Comparison of ENCODE assay signal across 18 mouse cellular contexts in the genomic region with DNA sequence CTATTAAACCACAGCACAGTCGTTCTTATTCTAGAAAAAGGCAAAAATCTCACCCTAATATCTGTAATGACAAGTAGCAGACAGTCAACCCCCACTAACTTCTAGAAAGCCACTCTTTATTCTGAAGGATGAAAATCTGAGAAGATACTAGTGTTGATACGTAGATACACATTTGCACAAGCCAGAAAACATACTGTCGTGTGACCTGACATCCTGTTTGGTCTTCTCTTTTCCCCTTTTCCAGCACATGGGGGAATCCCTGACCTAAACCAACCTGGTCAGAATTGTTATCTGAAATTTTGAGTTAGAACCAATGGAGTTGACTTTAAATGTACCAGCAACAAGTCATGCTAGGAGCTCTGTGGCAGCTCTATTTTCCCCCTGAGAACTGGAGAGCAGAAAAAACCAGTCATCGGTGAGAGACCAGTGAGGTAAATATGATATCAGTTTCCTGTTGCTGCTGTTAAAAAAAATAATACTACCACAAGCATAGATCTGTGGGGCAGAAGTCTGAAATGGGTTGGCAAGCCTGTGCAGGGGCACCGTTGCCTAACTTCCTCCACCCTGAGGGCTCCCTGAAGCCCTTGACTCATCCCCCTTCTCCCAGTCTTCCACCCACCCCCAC. TPM values are rescaled to one million over a fixed set of nuclear protein-coding genes. Genes with fewer than 3 reads are reported as not detected.
DNase-seq lines count a peak whose midpoint lies in the region; ATAC-seq lines count a peak whose summit lies in the region.
"Had no signal": no experiment of that assay in that cellular context is flagged by ENCODE, and none has a peak within 500 bp of the region (broad histone marks: within the 10 kb centered on the region; RNA-seq: fewer than 3 reads in every experiment).

No protein-coding gene starts in this region.

- DNase-seq in c-Kit-positive CD71-negative TER-119-negative erythroid progenitor cells, embryonic 14.5 days (ENCODE audit: low read depth) = peak; percentile 24
- no peak for DNase-seq in right cerebral cortex, postnatal 25 days
- no peak for DNase-seq in limb, embryonic 10.5 days (ENCODE audit: low spot score)
- no peak for DNase-seq in hindbrain, embryonic 10.5 days (ENCODE audit: low spot score)
- DNase-seq in layer of hippocampus, adult 9-11 months = no peak
- DNase-seq: cerebellum, postnatal 10 days; gastrocnemius, postnatal 25 days; heart, postnatal 10 days; kidney, adult 18-20 months; kidney, postnatal 10 days; lung, adult 18-20 months; midbrain, embryonic 14.5 days; thymus, adult 18-20 months had no signal

- no peaks in the 10 kb centered on the region for H3K36me3 ChIP-seq in megakaryocyte, embryonic 14.5 days (replicated peaks; ENCODE audit: low read length)
- no peaks in the 10 kb centered on the region for H3K36me3 ChIP-seq in limb, embryonic 10.5 days
- no peaks in the 10 kb centered on the region for H3K36me3 ChIP-seq in hindbrain, embryonic 10.5 days
- H3K36me3 ChIP-seq: forebrain, embryonic 12.5 days had no signal

- H3K27ac ChIP-seq in limb, embryonic 10.5 days = no peak overlapping the region
- no peak overlapping the region for H3K27ac ChIP-seq in hindbrain, embryonic 10.5 days
- H3K27ac ChIP-seq: forebrain, embryonic 12.5 days; layer of hippocampus, adult 2 months had no signal

- no peaks in the 10 kb centered on the region for H3K9me3 ChIP-seq in megakaryocyte, embryonic 14.5 days
- H3K9me3 ChIP-seq in limb, embryonic 10.5 days (replicated peaks) = no peaks in the 10 kb centered on the region
- no peaks in the 10 kb centered on the region for H3K9me3 ChIP-seq in hindbrain, embryonic 10.5 days
- H3K9me3 ChIP-seq: forebrain, embryonic 12.5 days had no signal

- H3K27me3 ChIP-seq in megakaryocyte, embryonic 14.5 days (replicated peaks) = no peaks in the 10 kb centered on the region
- no peaks in the 10 kb centered on the region for H3K27me3 ChIP-seq in limb, embryonic 10.5 days (ENCODE audit: low read depth, poor library complexity, severe bottlenecking)
- H3K27me3 ChIP-seq in hindbrain, embryonic 10.5 days (ENCODE audit: insufficient read depth, poor library complexity, severe bottlenecking) = no peaks in the 10 kb centered on the region
- H3K27me3 ChIP-seq: forebrain, embryonic 12.5 days had no signal

- H3K4me1 ChIP-seq in megakaryocyte, embryonic 14.5 days = peaks cover 60% of the 10 kb centered on the region
- H3K4me1 ChIP-seq in limb, embryonic 10.5 days = no peaks in the 10 kb centered on the region
- no peaks in the 10 kb centered on the region for H3K4me1 ChIP-seq in hindbrain, embryonic 10.5 days (replicated peaks)
- H3K4me1 ChIP-seq: forebrain, embryonic 12.5 days had no signal

- H3K4me3 ChIP-seq in megakaryocyte, embryonic 14.5 days (replicated peaks) = peak overlapping the region; percentile 20
- no peak overlapping the region for H3K4me3 ChIP-seq in limb, embryonic 10.5 days
- H3K4me3 ChIP-seq in hindbrain, embryonic 10.5 days = no peak overlapping the region
- H3K4me3 ChIP-seq: forebrain, embryonic 12.5 days; layer of hippocampus, adult 2 months had no signal

- ATAC-seq in CD4-positive, CD25-positive, alpha-beta regulatory T cell, adult 4 months = peak; percentile 82
- ATAC-seq: hindbrain, embryonic 16.5 days had no signal

- WGBS in limb, embryonic 10.5 days = 91% methylated on average over 5 of the region's 5 CpGs
- 86% methylated on average over 5 of the region's 5 CpGs for WGBS in hindbrain, embryonic 10.5 days

RNA-seq across cellular contexts. Expression of gene Ptger2, which starts 53.0 kb away (rescaled TPM):
- polyA plus RNA-seq in CD4-positive, CD25-positive, alpha-beta regulatory T cell, adult 4 months (2017; shearing (Covaris generic)) = 10 to 100 TPM; 53.3 to 78.7 TPM
- polyA plus RNA-seq in megakaryocyte, embryonic 14.5 days (2012; ENCODE audit: insufficient read depth, low replicate concordance) = 0.63 and 2.0 TPM in 2 replicates
- 0.10 TPM in 1 of 2 replicates, not detected in the other for polyA plus RNA-seq in limb, embryonic 10.5 days (2016; fragmentation: Nextera tagmentation; extraction: Ambion mirVana)
- polyA plus RNA-seq in hindbrain, embryonic 10.5 days (2016; fragmentation: Nextera tagmentation; extraction: Ambion mirVana) = 0.04 and 0.14 TPM in 2 replicates

Comparison
In these comparisons a context has a peak if more than half of its experiments do, and no peak if none do; other contexts are left out.
1. RNA of gene Ptger2, which starts 53.0 kb away (polyA plus RNA-seq): 53.3 to 78.7 TPM in CD4-positive, CD25-positive, alpha-beta regulatory T cell, adult 4 months; 0.63 to 2.0 TPM in megakaryocyte, embryonic 14.5 days, 0.04 to 0.14 TPM in hindbrain, embryonic 10.5 days and 0.10 TPM in limb, embryonic 10.5 days; every median in the first group is over 10 times any median in the second.